Mouse (Mus musculus) adrenal gland, adult 18-20 months (tissue): ENCODE results near the gene Hs3st6. TPM values are rescaled to one million over a fixed set of nuclear protein-coding genes. Genes with fewer than 3 reads are reported as not detected.

Source experiments
- DNase-seq, 2 experiments: peaks; one replicate each; pipeline ENCODE4 v3.0.0; 2021 to 2022; ENCODE audit warnings: low spot score in 2 of 2
- total RNA-seq, 2 experiments: library from RNA; stranded (reverse); gene quantifications; 1 replicate in 1 of 2; 2 replicates in 1 of 2; pipeline ENCODE4 v1.2.3; 2021

The Hs3st6 gene
- total RNA-seq, 2 experiments from 2014 or later, result 2.2 to 2.3 TPM

GRCm38 (mm10) chr17:24765016-24765905 is 12.5 kb downstream of the Hs3st6 start:
- DNase-seq, result no peak

DNA sequence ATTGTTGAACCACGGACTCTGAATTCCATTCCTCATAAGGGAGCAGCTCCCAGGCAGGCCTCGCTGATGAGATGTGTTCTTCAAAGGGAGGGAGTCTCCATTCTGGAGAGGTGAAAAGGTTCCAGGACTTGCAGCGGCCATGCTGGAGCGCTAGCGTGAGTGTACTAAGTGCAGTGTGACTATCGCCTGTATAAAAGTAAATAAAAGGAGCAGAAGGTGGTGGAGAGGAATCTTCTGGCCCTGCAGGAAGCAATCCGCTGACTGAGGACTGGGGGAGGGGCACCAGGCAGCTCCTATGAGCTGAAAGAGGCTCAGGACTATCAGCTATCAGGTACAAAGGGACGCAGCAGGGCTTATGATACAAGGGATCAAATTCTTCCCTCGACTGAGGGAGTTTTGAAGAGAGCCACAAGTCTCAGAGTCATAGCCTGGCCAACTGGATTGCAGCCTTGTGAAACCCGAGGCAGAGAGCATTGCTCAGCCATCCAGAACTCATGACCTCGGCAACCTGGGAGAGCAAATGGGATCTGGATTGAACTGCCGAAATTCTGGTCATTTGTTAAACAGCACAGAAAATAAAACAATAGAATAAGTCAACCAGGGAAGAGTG is 13.6 kb downstream of the Hs3st6 start:
- no peak for DNase-seq

DNA sequence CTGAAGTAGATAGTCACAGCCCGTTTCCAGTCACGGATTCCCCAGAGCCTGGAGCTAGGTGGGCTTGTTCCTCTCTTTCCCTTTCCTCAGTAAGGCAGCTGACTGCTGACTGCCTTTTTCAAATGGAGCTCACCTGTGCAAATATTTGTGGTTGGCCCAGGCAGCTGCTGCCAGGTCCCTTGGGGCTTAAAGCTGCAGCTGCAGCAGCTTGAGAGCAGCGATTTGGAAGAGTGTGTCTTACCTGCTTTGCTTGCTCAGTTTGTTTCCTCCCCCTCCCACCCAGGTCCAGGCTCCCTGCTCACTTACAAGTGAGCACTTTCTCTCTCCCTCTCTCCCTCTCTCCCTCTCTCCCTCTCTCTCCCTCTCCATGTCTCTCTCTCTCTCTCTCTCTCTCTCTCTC is 16.4 kb downstream of the Hs3st6 start:
- DNase-seq, result no peak

GRCm38 (mm10) chr17:24773241-24773640 is 20.5 kb downstream of the Hs3st6 start:
- DNase-seq, result no peak

GRCm38 (mm10) chr17:24775173-24775572 is 22.4 kb downstream of the Hs3st6 start:
- DNase-seq, result no peak

- DNase-seq, result no peak
Observed at GRCm38 (mm10) chr17:24777073-24777472, 24.3 kb downstream of the Hs3st6 start.

GRCm38 (mm10) chr17:24780821-24781220 is 28.0 kb downstream of the Hs3st6 start:
- DNase-seq, result no peak

DNA sequence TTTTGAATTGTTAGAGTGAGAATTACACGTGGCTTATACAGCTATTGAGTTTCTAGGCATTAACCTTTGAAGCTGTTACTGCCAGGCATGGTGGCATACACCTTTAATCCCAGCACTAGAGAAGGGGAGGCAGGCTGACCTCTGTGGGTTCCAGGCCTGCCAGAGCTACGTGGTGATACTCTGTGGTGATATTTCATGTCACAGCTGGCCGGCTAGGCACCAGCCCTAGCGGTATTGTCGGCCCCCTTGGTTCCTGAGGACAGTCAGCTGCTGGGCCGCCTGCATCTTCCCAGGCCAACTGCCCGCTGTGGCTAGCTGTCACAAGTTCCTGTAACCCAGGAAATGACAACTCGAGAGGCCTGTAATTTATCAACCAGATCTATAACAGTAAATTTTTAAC is 39.4 kb downstream of the Hs3st6 start:
- DNase-seq, result no peak

- peak in 1 of 2 experiments; percentile 25 for DNase-seq
Observed at GRCm38 (mm10) chr17:24794791-24795190, 42.0 kb downstream of the Hs3st6 start.

DNA sequence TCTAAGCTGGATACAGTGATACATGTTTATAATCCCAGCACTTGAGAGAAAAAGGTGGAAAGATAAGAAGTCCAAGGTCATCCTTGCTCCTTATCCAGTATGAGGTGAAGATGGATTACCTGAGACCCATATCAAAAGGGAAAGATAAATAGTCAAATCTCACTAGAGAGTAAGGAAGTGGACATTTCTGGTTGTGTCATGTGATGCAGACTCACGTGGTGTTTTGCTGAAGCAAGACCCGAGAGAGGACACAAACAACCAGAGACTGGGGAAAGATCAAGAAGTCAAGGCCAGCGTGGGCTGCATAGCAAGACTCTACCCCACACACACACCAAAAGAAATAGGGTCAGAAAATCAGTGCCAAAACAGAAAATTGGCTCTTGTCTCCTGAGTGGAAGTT is 44.2 kb downstream of the Hs3st6 start:
- no peak for DNase-seq

GRCm38 (mm10) chr17:24798229-24798628 is 45.4 kb downstream of the Hs3st6 start:
- DNase-seq, result no peak

DNA sequence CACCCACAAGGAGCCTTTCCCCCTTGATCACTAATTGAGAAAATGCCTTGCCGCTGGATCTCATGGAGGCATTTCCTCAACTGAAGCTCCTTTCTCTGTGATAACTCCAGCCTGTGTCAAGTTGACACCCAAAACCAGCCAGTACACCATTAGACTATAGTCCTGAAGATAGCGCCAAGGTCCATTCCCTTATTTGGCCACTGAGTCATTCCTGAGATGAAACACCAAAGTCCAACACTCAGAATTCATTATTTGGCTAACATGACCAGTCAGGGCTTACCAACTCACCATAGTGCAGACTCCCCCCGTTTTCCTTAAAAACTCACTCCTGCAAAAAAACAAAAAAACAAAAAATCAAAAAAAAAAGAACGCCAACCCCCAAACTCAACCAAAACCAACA is 46.7 kb downstream of the Hs3st6 start:
- no peak for DNase-seq

DNA sequence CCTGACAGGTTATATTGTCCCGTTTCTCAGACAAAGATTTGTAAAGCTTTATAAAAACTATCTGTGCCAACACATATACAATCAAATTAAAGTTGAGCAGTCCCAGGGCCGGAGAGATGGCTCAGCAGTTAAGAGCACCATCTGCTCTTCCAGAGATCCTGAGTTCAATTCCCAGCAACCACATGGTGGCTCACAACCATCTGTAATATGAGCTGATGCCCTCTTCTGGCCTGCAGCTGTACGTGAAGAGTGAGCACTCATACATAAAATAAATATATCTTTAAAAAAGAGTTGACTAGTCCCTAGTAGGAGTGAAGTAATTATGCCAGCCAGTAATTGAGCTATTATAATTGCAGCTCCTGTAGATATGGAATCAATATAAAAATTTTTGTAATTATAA is 47.7 kb downstream of the Hs3st6 start:
- DNase-seq, result no peak

- peak; percentile 76 to 79 for DNase-seq
Observed at GRCm38 (mm10) chr17:24803952-24804951, 51.5 kb downstream of the Hs3st6 start, which contains the start of gene Meiob. Meiob (plus strand) TSS chr17:24804289.

Other genes with a start within 250 kb of the Hs3st6 start
- gene Traf7, start 225.1 kb upstream of the Hs3st6 start, total RNA-seq, result 100 to 1,000 TPM; 101 to 105 TPM
- gene Rab26, start 218.8 kb upstream of the Hs3st6 start, total RNA-seq, result 1 to 10 TPM; 1.5 to 2.0 TPM
- gene Pkd1, start 203.2 kb upstream of the Hs3st6 start, total RNA-seq, result 10 to 100 TPM; 37.9 to 38.2 TPM
- gene Tsc2, start 120.4 kb upstream of the Hs3st6 start, total RNA-seq, result 100 to 1,000 TPM in 1 of 2 experiments, 10 to 100 TPM in 1; 93.3 to 111 TPM
- 1 to 10 TPM; 7.3 to 8.0 TPM for gene Nthl1, start 120.3 kb upstream of the Hs3st6 start, total RNA-seq
- gene Slc9a3r2, start 102.7 kb upstream of the Hs3st6 start, total RNA-seq, result 10 to 100 TPM; 62.0 to 90.2 TPM
- gene Npw, start 94.5 kb upstream of the Hs3st6 start, total RNA-seq, result not detected
- 10 to 100 TPM; 50.0 to 55.7 TPM for gene Zfp598, start 83.3 kb upstream of the Hs3st6 start, total RNA-seq
- 1 to 10 TPM; 2.2 to 3.3 TPM for gene Syngr3, start 63.0 kb upstream of the Hs3st6 start, total RNA-seq
- gene Gfer, start 56.8 kb upstream of the Hs3st6 start, total RNA-seq, result 10 to 100 TPM; 31.9 to 33.9 TPM
- gene Noxo1, start 56.8 kb upstream of the Hs3st6 start, total RNA-seq, result 1 to 10 TPM; 2.8 to 3.9 TPM
- 10 to 100 TPM; 30.2 to 32.4 TPM for gene Tbl3, start 45.3 kb upstream of the Hs3st6 start, total RNA-seq
- gene Rnf151, start 34.9 kb upstream of the Hs3st6 start, total RNA-seq, result not detected
- 100 to 1,000 TPM; 653 to 681 TPM for gene Rps2, start 34.9 kb upstream of the Hs3st6 start, total RNA-seq
- 100 to 1,000 TPM; 239 to 321 TPM for gene Ndufb10, start 28.5 kb upstream of the Hs3st6 start, total RNA-seq
- 1 to 10 TPM in 1 of 2 experiments, not detected in 1; 1.2 TPM for gene Rpl3l, start 25.2 kb upstream of the Hs3st6 start, total RNA-seq
- 10 to 100 TPM; 83.9 to 94.4 TPM for gene Msrb1, start 16.3 kb upstream of the Hs3st6 start, total RNA-seq
- gene Meiob, start 51.3 kb downstream of the Hs3st6 start, total RNA-seq, result under 1 TPM; 0.50 to 0.80 TPM
- gene Hagh, start 87.2 kb downstream of the Hs3st6 start, total RNA-seq, result 10 to 100 TPM; 88.4 to 99.0 TPM
- gene Fahd1, start 97.4 kb downstream of the Hs3st6 start, total RNA-seq, result 10 to 100 TPM; 27.6 to 28.2 TPM
- 1 to 10 TPM; 2.0 to 2.7 TPM for gene Igfals, start 113.0 kb downstream of the Hs3st6 start, total RNA-seq
- gene Nubp2, start 133.4 kb downstream of the Hs3st6 start, total RNA-seq, result 10 to 100 TPM; 48.5 to 54.1 TPM
- 10 to 100 TPM; 33.0 to 33.9 TPM for gene Spsb3, start 133.7 kb downstream of the Hs3st6 start, total RNA-seq
- gene Eme2, start 142.1 kb downstream of the Hs3st6 start, total RNA-seq, result 10 to 100 TPM; 40.6 to 46.1 TPM
- 100 to 1,000 TPM; 107 to 148 TPM for gene Mrps34, start 142.1 kb downstream of the Hs3st6 start, total RNA-seq
- gene Nme3, start 143.5 kb downstream of the Hs3st6 start, total RNA-seq, result 100 to 1,000 TPM in 1 of 2 experiments, 10 to 100 TPM in 1; 50.8 to 100 TPM
- 100 to 1,000 TPM; 125 to 137 TPM for gene Mapk8ip3, start 184.0 kb downstream of the Hs3st6 start, total RNA-seq
- 10 to 100 TPM; 19.2 to 26.3 TPM for gene Jpt2, start 207.7 kb downstream of the Hs3st6 start, total RNA-seq